Mouse (Mus musculus) heart, postnatal 0 days (tissue): ENCODE results near the gene Zic2.

Source experiments
- CTCF ChIP-seq: IDR thresholded peaks from 2 replicates; pipeline ENCODE4 v1.5.1; 2016; ENCODE audit warnings: antibody characterized with exemption, control low read depth, low read depth
- EP300 ChIP-seq: IDR thresholded peaks from 2 replicates; pipeline ENCODE4 v1.6.1; 2016; ENCODE audit warnings: antibody characterized with exemption, low read depth

DNA sequence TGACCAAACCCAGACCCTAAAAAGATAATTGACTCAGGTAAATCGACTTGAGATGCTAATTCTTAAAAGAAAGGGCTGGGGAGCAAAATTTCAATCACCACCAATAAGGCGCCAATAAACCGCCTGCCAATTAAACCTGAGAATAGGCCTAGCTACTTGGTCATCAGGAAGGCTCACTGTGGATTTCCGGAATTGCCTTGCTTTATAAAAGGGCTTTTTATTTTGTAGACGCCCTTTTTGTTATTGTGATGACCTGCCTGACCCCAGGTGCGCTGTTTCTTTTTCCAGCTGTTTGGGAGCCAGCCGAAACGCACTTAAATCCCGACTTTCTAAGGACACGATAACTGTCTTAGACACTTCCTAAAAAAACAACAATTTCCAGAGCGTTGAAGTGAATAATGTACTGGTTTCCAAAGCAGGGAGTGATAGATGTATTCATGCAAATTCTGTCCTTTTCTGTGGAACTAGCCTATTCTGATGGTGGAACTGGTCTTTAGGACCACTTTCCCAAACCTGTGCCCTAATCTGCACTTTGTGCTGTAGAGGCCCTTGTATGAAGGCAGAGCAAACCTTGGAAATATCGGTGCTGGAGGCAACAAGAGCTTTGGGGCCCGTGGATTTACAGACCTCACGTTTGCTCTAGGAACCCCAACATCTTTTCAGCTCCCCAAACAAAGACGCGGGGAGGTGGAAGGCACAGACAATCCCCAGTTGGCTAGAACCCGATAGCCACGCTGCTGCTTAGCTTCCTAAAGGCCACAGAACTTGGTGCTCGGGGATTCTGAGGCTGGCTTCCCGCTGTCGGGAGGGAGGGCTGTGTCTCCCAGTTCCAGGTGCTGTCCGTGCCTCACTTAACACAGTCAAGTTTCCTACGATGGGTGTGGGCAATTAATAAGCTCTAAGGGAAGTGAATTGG, 7.1 kb upstream of the Zic2 start:
- no peak for TF ChIP-seq CTCF
- no peak for TF ChIP-seq EP300
